8 mouse cellular contexts compared by ENCODE assay signal in genomic region chr12:84996083-84996496, GRCm38 (mm10). TPM values are rescaled to one million over a fixed set of nuclear protein-coding genes. Genes with fewer than 3 reads are reported as not detected.
DNase-seq lines count a peak whose midpoint lies in the region; ATAC-seq lines count a peak whose summit lies in the region.

Gene Ylpm1, plus strand, starts transcription at chr12:84996321.

- H3K4me1 ChIP-seq in heart, embryonic 14.5 days (ENCODE audit: control insufficient read depth in 2 of 2, insufficient read depth in 2 of 2, low read length in 2 of 2): peaks cover 0 to 23% of the 10 kb centered on the region in 2 experiments; a peak in 3 of 4 replicates
- H3K4me1 ChIP-seq in liver, embryonic 13.5 days (replicated peaks): peaks cover 48% of the 10 kb centered on the region
- peaks cover 20% of the 10 kb centered on the region for H3K4me1 ChIP-seq in stomach, embryonic 16.5 days (ENCODE audit: control insufficient read depth, insufficient read depth, low read length)

- H3K9ac ChIP-seq in heart, embryonic 14.5 days (ENCODE audit: low read length): peak within 1 kb of the TSS; percentile 98
- H3K9ac ChIP-seq in liver, embryonic 13.5 days: peak within 1 kb of the TSS; percentile 96
- H3K9ac ChIP-seq in stomach, embryonic 16.5 days (ENCODE audit: low read length): peak within 1 kb of the TSS; percentile 97

- peak within 1 kb of the TSS; percentile 73 to 85 for H3K27ac ChIP-seq in heart, embryonic 14.5 days (replicated peaks in 1 of 2; ENCODE audit: control insufficient read depth in 1 of 2, insufficient read depth in 1 of 2, low read depth in 2 of 2, low read length in 2 of 2)
- peak within 1 kb of the TSS; percentile 90 for H3K27ac ChIP-seq in liver, embryonic 13.5 days
- H3K27ac ChIP-seq in stomach, embryonic 16.5 days (ENCODE audit: low read length): peak within 1 kb of the TSS; percentile 85

- under 1% methylated on average over 45 of the region's 45 CpGs for WGBS in heart, embryonic 14.5 days
- WGBS in liver, embryonic 13.5 days (ENCODE audit: insufficient replicate concordance): under 1% methylated on average over 45 of the region's 45 CpGs
- WGBS in stomach, embryonic 16.5 days: under 1% methylated on average over 45 of the region's 45 CpGs

- peak; percentile 90 for DNase-seq in c-Kit-negative CD71-positive TER-119-positive erythroid progenitor cells, embryonic 14.5 days (ENCODE audit: low read depth, low spot score)
- DNase-seq in fibroblast of lung, adult 2 months (ENCODE audit: low read depth): peak; percentile 98
- peak; percentile 97 for DNase-seq in kidney, postnatal 14 days
- DNase-seq in liver, embryonic 13.5 days: peak; percentile 95
- DNase-seq in neural tube, embryonic 10.5 days (ENCODE audit: extremely low spot score, low spot score): peak; percentile 97

- peak within 1 kb of the TSS; percentile 76 to 93 for H3K4me3 ChIP-seq in heart, embryonic 14.5 days (ENCODE audit: control insufficient read depth in 1 of 2, insufficient read depth in 1 of 2, low read depth in 1 of 2, low read length in 2 of 2)
- H3K4me3 ChIP-seq in liver, embryonic 13.5 days (replicated peaks): peak within 1 kb of the TSS; percentile 89
- H3K4me3 ChIP-seq in stomach, embryonic 16.5 days (replicated peaks; ENCODE audit: low read length): peak within 1 kb of the TSS; percentile 96

- no peaks in the 10 kb centered on the region for H3K27me3 ChIP-seq in heart, embryonic 14.5 days (ENCODE audit: control insufficient read depth, insufficient read depth, low read length)
- no peaks in the 10 kb centered on the region for H3K27me3 ChIP-seq in liver, embryonic 13.5 days
- no peaks in the 10 kb centered on the region for H3K27me3 ChIP-seq in stomach, embryonic 16.5 days (ENCODE audit: control insufficient read depth, insufficient read depth, low read length)

- ATAC-seq in CD4-positive, CD25-positive, alpha-beta regulatory T cell, adult 4 months: peak; percentile 95
- peak; percentile 96 for ATAC-seq in heart, embryonic 14.5 days (ENCODE audit: insufficient number of reproducible peaks, insufficient read depth, low FRiP score, low read depth)
- peak; percentile 96 for ATAC-seq in liver, embryonic 13.5 days (ENCODE audit: low read depth)
- ATAC-seq in stomach, embryonic 16.5 days (ENCODE audit: insufficient read depth, low FRiP score): peak; percentile 99

- H3K36me3 ChIP-seq in heart, embryonic 14.5 days (ENCODE audit: control insufficient read depth, insufficient read depth, low read length): 0 out of 2 replicates have a peak, but pooled peaks cover 7% of the 10 kb centered on the region
- no peaks in the 10 kb centered on the region for H3K36me3 ChIP-seq in liver, embryonic 13.5 days
- no peaks in the 10 kb centered on the region; the same call in 1 of the 2 replicates for H3K36me3 ChIP-seq in stomach, embryonic 16.5 days (ENCODE audit: control insufficient read depth, insufficient read depth, low read length)

- H3K4me2 ChIP-seq in heart, embryonic 14.5 days (ENCODE audit: low read length): peak within 1 kb of the TSS; percentile 97
- peak within 1 kb of the TSS; percentile 96 for H3K4me2 ChIP-seq in liver, embryonic 13.5 days
- H3K4me2 ChIP-seq in stomach, embryonic 16.5 days (ENCODE audit: low read depth, low read length): peak within 1 kb of the TSS; percentile 97

- 0 out of 2 replicates have a peak, but pooled peaks cover 6% of the 10 kb centered on the region for H3K9me3 ChIP-seq in heart, embryonic 14.5 days (ENCODE audit: control insufficient read depth, low read length)
- H3K9me3 ChIP-seq in liver, embryonic 13.5 days (replicated peaks): no peaks in the 10 kb centered on the region
- no peaks in the 10 kb centered on the region for H3K9me3 ChIP-seq in stomach, embryonic 16.5 days (replicated peaks; ENCODE audit: control insufficient read depth, low read length)

RNA-seq across cellular contexts. Expression of gene Ylpm1, which starts in this region (rescaled TPM):
- polyA plus RNA-seq in CD4-positive, CD25-positive, alpha-beta regulatory T cell, adult 4 months (2017; shearing (Covaris generic)): 10 to 100 TPM; 35.5 to 43.3 TPM
- 25.7 and 27.1 TPM in 2 replicates for polyA plus RNA-seq in heart, embryonic 14.5 days (2014; fragmentation: Nextera tagmentation; extraction: Ambion mirVana)
- 9.2 TPM in 2 replicates for polyA plus RNA-seq in liver, embryonic 13.5 days (2015; fragmentation: Nextera tagmentation; extraction: Ambion mirVana)
- polyA plus RNA-seq in stomach, embryonic 16.5 days (2015; fragmentation: Nextera tagmentation; extraction: Ambion mirVana): 22.3 and 23.1 TPM in 2 replicates

Comparison
In these comparisons a context has a peak if more than half of its experiments do, and no peak if none do; other contexts are left out.
1. Peak in every context shown above with its lines: DNase-seq, ATAC-seq, H3K4me3 ChIP-seq and H3K27ac ChIP-seq.